Mouse (Mus musculus) yolk sac, embryonic 10.5 days (tissue): ENCODE data around the gene Trim10.
"Not testable (repeated sequence)": the region's sequence is repeated elsewhere in the genome, so short reads cannot be mapped to it uniquely, and the experiment has no call there.

ENCODE experiments used
- DNase-seq: peaks from one replicate; pipeline ENCODE4 v3.0.0-alpha.2; 2017; ENCODE audit warnings: low spot score

Gene Trim10

DNA sequence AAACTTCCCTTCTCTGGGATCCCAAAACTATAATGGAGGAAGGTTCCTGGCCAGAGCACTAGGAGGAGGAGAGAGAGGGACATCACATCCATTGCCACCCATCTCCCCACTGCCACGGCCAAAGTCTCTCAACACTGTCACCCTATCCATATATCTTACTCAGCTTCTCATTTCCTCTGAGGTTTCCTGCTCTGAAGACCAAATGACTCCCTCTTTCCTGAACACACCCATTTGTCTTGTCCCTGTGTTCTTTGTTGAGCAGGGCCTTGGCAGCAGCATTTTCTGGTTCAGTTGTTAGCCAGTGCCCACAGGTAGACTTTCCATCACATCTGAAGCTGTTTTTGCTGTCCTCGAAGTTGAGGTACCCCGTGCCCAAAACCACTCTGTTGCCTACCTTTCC is 11.2 kb upstream of the Trim10 start:
- DNase-seq: no peak

DNA sequence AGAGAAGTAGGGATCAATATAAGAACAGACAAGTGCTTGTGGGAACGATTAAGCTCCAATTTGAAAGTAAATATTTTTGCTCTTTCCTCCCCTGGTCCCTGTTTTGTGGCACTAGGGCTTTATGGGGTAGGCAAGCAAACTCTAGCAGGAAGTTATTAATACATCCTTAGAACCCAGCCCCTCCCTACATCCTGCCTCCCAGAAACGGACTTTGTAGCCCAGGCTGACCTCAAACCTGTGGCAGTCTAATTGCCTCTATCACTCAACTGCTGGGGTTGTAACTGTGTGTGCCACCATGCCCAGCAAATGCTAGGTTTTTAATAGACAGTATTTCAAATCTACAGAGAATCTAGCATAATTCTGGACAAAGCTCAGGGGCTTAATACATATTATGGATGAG is 7.7 kb upstream of the Trim10 start:
- DNase-seq: no peak

DNA sequence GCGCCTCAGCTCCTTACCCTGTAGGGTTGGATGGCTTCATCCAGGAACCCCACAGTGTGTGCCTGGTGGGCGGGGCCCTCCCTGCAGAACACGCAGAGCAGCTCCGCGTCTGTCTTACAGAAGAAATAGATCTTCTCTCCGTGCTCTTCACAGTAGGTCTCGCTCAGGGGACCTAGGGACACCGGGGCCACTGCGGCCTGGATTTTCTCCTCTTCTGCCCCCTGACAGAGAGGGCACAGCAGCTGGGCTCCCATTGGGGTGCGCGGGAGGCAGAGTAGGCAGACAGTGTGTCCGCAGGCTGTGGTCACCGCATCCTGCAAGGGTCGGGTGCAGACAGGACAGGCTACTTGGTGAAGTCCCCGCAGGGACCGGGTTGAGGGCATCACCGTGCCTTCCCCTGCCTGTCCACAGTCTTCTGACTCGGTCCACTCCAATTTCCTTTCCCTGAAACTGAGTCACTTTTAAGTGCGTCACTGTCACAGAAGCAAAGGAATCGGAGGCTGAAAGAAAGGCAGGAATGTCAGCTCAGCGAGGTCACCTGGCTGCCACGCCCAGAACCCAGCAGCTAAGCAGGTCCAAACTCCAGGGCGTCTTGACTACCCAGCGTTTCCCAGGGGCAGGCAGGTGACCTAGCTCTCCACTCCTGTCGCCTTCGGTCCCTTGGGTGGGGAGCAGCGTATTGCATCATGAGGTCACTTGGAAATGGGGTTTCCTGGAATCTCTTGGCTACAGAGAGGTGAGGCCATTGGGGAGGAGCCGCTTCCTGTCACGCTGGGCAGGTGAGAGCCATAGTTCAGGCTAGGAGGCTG is 2.5 kb upstream of the Trim10 start, which contains the start of gene Trim15:
Trim15 (minus strand) TSS at position 492 of the 809 bp plus-strand sequence.
- peak; percentile 88 for DNase-seq

DNA sequence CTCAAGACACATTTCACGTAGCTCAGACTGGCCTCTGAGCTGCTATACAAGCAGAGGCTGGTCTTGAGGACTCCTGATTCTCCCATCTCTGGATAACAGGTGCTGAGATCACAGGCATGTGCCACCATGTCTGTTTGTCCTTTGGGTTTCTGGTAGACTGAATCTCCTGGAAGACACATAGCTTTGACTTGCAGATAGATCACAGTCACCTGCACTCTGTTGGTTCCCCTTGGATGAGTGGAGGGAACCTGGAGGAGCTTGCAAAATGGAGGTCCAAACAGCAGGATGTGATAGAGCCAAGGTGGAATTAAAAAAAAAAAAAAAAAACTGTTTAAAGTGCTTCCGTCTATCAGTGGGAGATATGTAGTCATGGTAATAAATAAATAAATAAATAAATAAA is 538 bp upstream of the Trim10 start:
- no peak for DNase-seq

DNA sequence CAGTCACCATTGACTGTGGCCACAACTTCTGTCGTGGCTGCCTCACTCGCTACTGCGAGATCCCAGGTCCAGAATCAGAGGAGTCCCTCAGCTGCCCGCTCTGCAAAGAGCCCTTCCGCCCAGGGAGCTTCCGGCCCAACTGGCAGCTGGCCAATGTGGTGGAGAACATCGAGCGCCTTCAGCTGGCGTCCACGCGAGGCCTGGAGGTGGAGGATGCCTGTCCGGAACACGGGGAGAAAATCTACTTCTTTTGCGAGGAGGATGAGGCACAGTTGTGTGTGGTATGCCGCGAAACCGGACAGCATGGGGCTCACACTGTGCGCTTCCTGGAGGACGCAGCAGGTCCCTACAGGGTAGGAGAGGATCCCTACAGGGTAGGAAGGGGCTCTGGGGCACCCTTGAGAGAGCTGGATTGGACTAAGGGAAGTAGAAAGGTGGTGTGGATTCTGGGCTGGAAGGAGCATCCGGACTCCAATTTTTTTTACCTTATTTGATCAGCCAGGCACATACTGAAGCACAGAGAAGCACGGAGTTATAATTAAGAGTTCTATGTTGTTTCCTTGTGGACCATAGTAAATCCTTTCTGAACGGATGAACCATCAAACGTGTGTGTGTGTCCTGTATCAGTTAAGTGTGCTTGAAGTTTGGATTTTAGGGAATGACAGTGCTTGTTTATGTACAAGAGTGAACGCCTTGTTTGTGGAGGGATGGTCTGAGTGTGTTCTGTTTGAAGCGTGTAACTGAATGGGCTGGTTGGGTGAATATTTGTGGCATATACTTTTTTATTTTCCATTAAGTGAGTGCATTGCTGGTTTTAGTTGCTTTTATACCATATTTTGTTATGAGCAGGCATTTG is 809 bp downstream of the Trim10 start:
- no peak for DNase-seq

DNA sequence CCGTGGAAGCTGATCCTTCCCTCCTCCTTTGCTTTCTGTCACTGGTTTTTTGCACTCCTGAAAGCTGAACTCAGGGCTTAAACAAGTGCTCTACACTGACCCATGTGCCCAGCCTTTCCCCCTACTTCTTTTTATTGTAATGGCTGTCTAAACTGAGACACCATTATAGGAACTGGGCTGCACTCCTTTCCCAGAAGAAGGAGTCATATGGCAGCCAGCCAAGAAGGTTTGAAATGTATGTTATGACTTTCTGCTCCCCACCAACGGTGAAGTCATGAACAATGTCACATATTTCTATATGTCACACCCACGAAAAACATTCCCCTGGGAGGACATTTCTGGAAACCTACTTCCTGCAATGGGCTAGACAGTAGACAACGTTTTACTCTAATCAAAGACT is 5.3 kb downstream of the Trim10 start:
- no peak for DNase-seq

DNA sequence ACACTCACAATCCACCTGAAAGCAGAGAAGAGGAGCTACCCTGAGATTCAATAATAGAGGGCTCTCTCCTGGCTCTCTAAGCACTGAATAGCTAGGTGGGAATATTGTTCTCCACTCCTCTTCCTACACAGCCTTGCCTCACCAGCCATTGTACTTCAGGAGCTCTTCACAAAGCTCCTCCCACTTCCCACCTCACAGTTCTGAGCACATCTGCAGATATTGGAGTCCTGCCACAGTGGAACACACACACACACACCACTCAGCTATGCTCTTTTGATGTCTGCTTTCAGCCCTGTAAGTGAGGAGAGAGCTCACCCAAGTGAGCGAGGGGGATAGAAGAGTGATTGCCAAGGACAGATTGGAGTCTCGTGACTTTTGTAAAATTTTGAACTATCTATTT is 14.0 kb downstream of the Trim10 start:
- DNase-seq: no peak

DNA sequence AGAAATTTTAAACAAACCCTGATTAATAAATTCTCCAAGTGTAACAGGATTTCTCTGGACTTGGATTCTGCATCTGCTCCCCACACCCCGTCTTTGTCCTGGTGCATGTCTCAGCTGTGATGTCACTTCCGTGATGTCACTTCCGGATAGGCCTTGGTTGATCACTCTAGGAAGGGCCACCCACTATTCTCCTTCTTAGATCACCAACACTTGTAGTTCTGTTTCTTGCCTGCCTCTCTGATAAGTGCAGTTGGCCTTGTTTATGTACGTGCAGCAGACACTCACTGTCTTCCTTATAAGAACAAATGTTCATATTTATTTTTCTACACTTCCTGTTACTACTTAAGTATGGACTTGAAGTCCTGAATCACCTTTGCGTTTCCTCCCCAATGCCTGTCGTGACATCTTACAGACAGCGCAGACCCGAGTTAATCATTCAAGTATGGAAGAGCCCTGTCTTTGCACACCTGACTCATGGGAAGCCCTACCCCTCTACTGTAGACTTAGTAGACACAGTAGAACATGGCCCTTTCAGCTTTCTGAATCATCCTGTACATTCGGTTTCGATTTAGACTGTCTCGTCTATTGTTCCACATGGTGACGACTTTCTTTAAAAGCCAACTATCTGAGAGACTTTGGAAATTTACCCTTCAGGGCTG is 15.9 kb downstream of the Trim10 start:
- DNase-seq: no peak

DNA sequence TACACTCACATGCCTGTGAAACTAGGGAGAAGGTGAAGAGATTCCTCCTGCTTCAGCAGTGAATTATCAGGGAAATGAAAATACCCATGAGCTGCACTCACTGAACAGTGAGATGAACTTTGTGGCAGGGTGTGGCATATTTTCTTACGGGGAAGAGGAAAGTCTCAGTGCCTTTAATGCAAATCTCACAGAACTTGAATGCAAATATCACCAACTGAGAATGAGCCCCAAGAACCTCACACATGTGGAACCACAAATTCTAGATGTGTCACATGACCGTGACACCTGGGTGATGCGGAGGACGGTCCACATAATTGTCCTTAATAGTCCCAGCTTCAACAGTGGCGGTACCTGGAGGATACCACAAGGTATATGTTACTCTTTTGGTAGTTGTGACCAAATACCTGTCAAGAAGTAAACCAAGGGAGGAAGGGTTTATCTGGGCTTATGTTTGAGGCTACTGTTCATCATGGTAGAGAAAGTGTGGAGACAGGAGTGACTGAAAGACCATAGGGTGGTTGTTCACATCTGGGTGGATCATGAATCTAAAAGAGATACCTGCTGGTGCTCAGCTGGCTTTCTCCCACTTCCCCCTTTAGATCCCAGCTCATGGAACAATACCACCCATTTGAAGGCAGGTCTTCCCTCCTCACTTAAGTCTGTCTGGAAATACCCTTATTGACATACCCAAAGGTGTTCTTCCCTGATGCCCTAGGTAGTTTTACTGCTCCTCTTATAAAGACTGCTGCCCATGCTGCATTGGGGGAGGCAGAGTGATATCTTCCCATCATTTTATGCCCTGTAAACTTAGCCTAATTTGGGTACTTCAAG is 20.9 kb downstream of the Trim10 start, which contains the start of gene Trim40:
Trim40 (minus strand) TSS at position 51 of the 831 bp plus-strand sequence.
- no peak for DNase-seq

DNA sequence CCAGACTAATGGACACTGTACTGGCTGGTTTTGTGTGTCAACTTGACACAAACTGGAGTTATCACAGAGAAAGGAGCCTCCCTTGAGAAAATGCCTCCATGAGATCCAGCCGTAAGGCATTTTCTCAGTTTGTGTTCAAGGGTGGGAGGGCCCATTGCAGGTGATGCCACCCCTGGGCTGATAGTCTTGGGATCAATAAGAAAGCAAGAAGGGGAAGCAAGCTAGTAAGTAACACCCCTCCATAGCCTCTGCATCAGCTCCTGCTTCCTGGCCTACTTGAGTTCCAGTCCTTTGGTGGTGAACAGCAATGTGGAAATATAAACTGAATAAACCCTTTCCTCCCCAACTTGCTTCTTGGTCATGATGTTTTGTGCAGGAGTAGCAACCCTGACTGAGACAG is 22.1 kb downstream of the Trim10 start:
- not testable (repeated sequence) for DNase-seq

DNA sequence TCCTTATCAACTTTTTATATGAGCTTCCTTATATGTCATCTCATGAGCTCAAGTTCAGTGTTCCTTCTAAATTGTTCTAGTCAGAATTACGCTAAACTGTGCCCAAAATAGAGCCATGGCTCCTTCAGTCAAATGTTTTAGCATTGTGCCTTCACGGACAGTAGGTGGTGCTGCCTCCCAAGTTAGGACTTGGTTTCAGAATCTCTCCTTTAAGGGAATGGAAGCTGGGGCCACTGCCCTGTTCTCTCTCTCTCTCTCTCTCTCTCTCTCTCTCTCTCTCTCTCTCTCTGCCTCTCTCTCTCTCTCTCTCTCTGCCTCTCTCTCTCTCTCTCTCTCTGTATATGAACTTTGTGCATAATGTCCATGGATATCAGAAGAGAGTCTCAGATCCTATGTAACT is 23.0 kb downstream of the Trim10 start:
- DNase-seq: no peak

DNA sequence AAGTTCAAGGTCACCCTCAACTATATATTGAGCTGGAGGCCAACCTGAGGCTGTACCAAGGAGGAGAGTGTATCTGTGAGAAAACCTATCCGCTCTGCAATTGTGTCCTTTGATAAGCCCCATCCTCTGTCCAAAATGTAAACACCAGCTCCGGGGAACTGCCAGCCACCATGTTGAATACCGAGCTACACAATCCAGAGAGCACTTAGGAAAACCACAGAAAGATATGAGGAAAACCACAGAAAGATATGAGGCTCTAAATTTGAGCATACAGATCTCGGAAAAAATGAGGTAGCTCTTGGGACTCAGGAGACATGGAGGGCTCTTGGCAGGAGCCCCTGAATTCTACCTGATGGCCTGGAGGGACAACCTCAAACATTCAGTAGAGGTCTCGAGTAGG is 24.0 kb downstream of the Trim10 start:
- no peak for DNase-seq

DNA sequence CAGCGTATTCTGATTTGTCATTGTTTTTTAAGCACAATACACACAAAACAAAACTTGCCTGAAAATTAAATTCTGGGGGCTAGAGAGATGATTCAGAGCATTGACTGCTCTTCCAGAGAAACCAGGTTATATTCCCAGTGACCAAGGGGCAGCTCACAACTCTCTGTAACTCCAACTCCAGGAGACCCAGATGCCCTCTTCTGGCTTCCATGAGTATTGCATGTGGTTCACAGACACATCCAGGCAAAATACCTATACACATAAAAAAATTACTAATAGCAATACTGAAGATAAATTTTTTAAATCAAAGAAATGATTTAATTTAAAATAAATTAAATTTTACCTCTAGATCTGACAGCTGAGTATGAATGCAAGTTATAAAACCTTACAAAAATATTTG is 27.2 kb downstream of the Trim10 start:
- DNase-seq: no peak

DNA sequence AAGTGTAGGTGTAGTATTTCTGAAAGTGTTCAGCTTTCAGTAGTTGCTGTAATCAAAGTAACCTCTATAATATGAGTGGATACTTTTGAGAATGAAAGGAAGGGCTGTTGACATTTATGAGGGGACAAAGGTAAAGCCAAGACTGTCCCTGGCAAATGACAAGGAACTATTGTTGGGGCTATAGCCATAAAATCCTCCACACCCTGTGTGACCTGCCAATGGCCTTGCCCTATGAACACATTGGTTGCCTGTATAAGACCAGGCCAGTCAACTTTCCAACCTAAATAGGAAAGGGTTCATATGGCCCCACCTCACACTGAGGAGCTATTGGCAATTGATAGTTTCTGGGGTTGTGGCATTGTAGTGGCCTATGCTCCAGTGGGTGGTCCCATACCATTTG is 27.7 kb downstream of the Trim10 start:
- no peak for DNase-seq

DNA sequence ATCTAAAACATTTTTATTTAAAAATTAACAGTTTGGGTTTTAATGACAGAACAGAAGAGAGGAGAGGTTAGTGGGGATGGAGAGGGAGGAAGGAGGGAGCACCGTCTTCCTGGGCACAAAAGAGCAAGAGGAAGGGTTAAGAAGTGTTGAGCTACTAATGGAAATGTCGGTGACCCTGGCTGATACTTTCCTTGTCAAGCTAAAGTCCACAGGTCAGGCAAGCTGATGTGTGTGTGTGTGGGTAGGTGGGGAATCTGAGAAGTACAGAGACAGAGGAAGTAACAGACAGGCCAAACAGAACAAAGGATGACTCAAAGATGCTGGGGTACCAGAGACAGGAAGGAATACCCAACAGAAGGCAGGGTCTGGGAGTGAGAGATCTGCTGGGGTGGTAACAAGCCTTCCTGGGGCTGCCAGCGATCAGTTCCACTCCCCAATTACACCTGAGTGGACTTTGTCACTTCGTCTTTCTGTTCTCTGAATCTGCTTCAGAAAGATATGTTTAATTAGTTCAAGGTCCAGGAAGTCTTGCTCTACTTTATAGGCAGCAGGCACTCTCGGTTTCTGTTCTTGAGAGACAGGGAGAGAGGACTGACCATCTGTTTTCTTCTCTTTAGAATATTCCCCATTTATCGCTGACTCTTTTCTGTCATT is 28.3 kb downstream of the Trim10 start, which contains the start of gene Trim31:
Trim31 (plus strand) TSS at position 567 of the 654 bp plus-strand sequence.
- DNase-seq: peak; percentile 59

DNA sequence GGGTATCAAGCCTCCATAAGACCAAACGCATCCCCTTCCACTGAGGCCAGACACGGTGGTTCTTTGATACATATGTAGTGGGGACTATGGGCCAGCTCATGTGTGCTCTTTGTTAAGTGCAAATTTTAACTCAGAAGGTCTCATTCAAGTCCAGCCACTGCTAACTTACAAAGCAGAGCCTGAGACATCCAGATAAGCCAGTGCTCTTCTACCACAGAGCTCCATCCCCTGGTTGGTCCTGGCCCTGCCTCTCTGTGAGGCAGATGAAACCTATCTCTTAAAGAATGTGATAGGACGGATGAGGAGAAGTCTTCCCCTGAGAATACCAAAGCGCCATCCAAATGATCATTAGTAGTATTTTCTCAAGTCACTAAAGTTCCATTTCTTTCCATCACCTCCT is 30.0 kb downstream of the Trim10 start:
- DNase-seq: no peak

DNA sequence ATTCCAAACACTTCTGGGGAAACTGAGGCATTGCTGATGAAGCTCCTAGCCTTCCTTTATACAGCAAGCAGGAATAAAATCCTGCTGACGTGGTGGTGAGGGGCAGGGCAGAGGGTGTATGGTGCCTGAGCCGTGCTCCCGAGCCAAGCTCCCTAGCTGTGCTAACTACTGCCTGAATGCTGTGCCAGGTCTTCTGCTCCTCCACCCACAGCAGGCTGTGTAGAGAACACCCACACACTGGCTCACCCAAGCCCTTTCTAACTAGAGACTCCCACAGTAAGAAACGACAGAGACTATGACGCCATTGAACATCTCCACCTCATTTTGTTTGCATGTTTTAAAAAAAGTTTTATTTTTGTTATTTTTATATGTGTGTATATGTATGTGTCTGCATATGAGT is 30.6 kb downstream of the Trim10 start:
- DNase-seq: no peak

DNA sequence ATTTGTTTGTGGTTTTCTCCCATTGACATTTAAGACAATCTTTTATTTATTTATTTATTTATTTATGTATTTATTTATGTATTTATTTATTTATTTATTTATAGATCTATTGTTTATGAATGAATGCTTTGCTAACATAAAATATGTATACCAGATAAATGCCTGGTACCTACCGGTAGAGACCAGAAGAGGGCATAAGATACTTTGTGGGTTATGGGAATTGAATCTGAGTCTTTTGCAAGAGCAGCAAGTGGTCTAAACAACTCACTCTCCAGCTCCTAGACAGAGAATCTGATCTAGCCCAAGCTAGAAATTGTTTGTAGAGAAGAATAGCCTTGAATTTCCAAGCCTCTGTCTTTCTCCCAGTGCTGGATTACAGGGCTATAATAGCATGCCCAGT is 31.3 kb downstream of the Trim10 start:
- no peak for DNase-seq

DNA sequence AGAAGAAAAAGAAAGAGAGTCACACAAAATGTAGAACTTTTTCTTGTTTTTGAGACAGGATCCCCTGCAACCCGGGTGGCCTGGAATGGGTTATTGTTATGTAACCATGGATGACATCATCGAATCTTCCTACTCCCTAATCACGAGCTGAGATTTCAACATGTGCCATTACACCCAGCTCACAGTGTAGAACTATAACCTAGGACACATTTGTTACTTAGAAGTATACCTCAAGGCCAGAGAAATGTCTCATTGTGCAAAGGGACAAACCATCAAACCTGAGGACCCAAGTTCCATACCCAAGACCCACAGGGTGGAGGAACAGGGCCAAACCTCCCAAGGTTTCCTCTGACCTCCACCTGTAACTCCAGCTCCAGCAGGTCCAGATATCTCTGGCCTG is 34.3 kb downstream of the Trim10 start:
- no peak for DNase-seq

DNA sequence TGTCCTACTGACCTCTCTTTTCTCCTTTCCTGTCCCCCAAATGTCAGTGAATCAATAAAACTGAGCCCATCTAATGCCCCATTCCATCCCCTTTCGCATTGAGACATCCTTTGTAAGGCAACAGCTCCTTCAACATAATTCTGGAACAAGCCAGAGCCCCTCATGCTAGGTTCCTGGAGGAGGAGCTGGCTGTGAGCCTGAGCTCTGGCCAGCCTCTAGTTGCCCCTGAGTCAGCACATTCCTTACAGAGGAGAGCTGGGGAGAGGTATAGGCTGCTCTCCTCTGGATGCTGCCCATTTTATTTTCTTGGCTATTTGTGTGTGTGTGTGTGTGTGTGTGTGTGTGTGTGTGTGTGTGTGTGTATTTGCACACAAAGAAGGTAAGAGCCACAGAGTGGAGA is 38.9 kb downstream of the Trim10 start:
- no peak for DNase-seq

DNA sequence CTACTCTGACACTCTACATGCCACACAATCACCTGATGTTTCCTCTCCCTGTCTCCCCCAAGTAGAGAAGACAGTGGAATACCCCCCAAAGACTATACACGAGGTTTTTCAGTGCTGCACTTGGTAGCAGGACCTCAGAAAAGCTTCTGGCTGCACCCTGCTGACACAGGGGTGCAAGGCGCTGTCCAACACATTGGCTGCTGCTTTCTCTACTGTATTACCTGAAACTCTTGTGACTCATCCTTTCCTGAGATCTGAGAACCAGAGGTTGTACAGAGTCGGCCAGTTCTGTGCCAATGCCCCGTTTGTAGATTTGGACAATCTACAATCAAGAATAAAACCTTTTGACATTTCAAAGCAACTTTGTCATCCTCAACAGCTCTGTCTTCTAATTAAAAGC is 40.4 kb downstream of the Trim10 start:
- DNase-seq: no peak
